Mouse (Mus musculus) cerebellum, adult 2 months (tissue): ENCODE results near the gene Wfs1.

Experiments
- CTCF ChIP-seq: fragments of 200-500 bp; IDR thresholded peaks from 2 replicates; pipeline ENCODE4 v1.5.1; 2011; ENCODE audit warnings: low read depth, mild to moderate bottlenecking, control low read depth, low read length, moderate library complexity, borderline replicate concordance; ENCODE audit not compliant: insufficient read depth
- POLR2A ChIP-seq: fragments of 200-500 bp; IDR thresholded peaks from 2 replicates; pipeline ENCODE4 v1.6.1; 2011; ENCODE audit warnings: low read length, control low read depth, borderline replicate concordance; ENCODE audit not compliant: insufficient read depth

DNA sequence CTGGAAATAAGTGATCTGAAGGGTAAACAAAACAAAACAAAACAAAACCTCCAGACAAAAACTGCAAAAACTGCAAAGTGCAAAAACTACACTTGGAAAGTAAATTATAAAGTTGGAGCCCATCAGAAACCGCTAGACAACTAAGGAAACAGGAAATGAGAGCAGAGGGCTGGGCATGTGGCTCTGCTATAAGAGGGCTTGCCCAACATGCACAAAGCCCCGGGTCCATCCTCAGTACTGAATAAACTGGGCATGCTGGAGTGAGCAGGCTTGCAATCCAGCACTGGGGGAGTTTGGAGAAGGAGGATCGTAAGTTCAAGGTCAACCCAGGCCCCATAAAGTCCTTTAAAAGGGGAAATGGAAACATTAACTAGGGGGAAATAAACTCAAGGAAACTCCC lies 28.2 kb upstream of the Wfs1 start:
- TF ChIP-seq CTCF (no peak), POLR2A (no peak)
